Mouse (Mus musculus): Measurements from ENCODE around the gene Ikbip. TPM values are rescaled to one million over a fixed set of nuclear protein-coding genes. Genes with fewer than 3 reads are reported as not detected.

Gene Ikbip
- polyA plus RNA-seq, 1 experiment from 2014 or later, result 42.1 TPM

GRCm38 (mm10) chr10:91127395-91127794 is 44.7 kb downstream of the Ikbip start:
- Histone ChIP-seq H3K4me1 (replicated peaks; ENCODE audit: control insufficient read depth, insufficient read depth, low read length) (peaks cover 6% of the 10 kb centered on the region), H3K27me3 (ENCODE audit: control insufficient read depth, insufficient read depth, low read depth, low read length) (no peaks in the 10 kb centered on the region), H3K9me3 (ENCODE audit: control insufficient read depth, low read length) (no peaks in the 10 kb centered on the region), H3K4me2 (ENCODE audit: low read depth, low read length) (no peak overlapping the region), H3K27ac (ENCODE audit: low read length) (no peak overlapping the region), H3K4me3 (ENCODE audit: low read length) (no peak overlapping the region), H3K36me3 (ENCODE audit: control insufficient read depth, insufficient read depth, low read length) (no peaks in the 10 kb centered on the region), H3K9ac (ENCODE audit: low read length) (no peak overlapping the region)
- WGBS, result 48% methylated on average over 2 of the region's 2 CpGs
- no peak for ATAC-seq (ENCODE audit: low read depth)

GRCm38 (mm10) chr10:91128551-91129160 is 45.9 kb downstream of the Ikbip start:
- Histone ChIP-seq H3K9ac (ENCODE audit: low read length) (no peak overlapping the region), H3K27me3 (ENCODE audit: control insufficient read depth, insufficient read depth, low read depth, low read length) (no peaks in the 10 kb centered on the region), H3K36me3 (ENCODE audit: control insufficient read depth, insufficient read depth, low read length) (no peaks in the 10 kb centered on the region), H3K27ac (ENCODE audit: low read length) (no peak overlapping the region), H3K9me3 (ENCODE audit: control insufficient read depth, low read length) (no peaks in the 10 kb centered on the region), H3K4me2 (ENCODE audit: low read depth, low read length) (no peak overlapping the region), H3K4me3 (ENCODE audit: low read length) (no peak overlapping the region), H3K4me1 (replicated peaks; ENCODE audit: control insufficient read depth, insufficient read depth, low read length) (peaks cover 3% of the 10 kb centered on the region; the same call in 1 of the 2 replicates)
- 58% methylated on average over 1 of the region's 1 CpGs for WGBS
- no peak for ATAC-seq (ENCODE audit: low read depth)

GRCm38 (mm10) chr10:91130792-91131191 is 48.1 kb downstream of the Ikbip start:
- H3K27me3 ChIP-seq (ENCODE audit: control insufficient read depth, insufficient read depth, low read depth, low read length), result no peaks in the 10 kb centered on the region
- H3K36me3 ChIP-seq (ENCODE audit: control insufficient read depth, insufficient read depth, low read length), result no peaks in the 10 kb centered on the region
- no peak overlapping the region for H3K27ac ChIP-seq (ENCODE audit: low read length)
- WGBS, result 95% methylated on average over 3 of the region's 3 CpGs
- H3K4me2 ChIP-seq (ENCODE audit: low read depth, low read length), result no peak overlapping the region
- no peaks in the 10 kb centered on the region for H3K9me3 ChIP-seq (ENCODE audit: control insufficient read depth, low read length)
- no peak overlapping the region for H3K4me3 ChIP-seq (ENCODE audit: low read length)
- ATAC-seq (ENCODE audit: low read depth), result no peak
- H3K9ac ChIP-seq (ENCODE audit: low read length), result no peak overlapping the region
- no peaks in the 10 kb centered on the region for H3K4me1 ChIP-seq (replicated peaks; ENCODE audit: control insufficient read depth, insufficient read depth, low read length)

GRCm38 (mm10) chr10:91131565-91131964 is 48.8 kb downstream of the Ikbip start:
- no peak overlapping the region for H3K4me3 ChIP-seq (ENCODE audit: low read length)
- no peak overlapping the region for H3K4me2 ChIP-seq (ENCODE audit: low read depth, low read length)
- no peaks in the 10 kb centered on the region for H3K27me3 ChIP-seq (ENCODE audit: control insufficient read depth, insufficient read depth, low read depth, low read length)
- WGBS, result 81% methylated on average over 1 of the region's 1 CpGs
- no peak overlapping the region for H3K9ac ChIP-seq (ENCODE audit: low read length)
- ATAC-seq (ENCODE audit: low read depth), result no peak
- H3K27ac ChIP-seq (ENCODE audit: low read length), result no peak overlapping the region
- no peaks in the 10 kb centered on the region for H3K36me3 ChIP-seq (ENCODE audit: control insufficient read depth, insufficient read depth, low read length)
- H3K4me1 ChIP-seq (replicated peaks; ENCODE audit: control insufficient read depth, insufficient read depth, low read length), result no peaks in the 10 kb centered on the region
- no peaks in the 10 kb centered on the region for H3K9me3 ChIP-seq (ENCODE audit: control insufficient read depth, low read length)

- 91% methylated on average over 7 of the region's 7 CpGs for WGBS
- no peak overlapping the region for H3K9ac ChIP-seq (ENCODE audit: low read length)
- no peak overlapping the region for H3K4me3 ChIP-seq (ENCODE audit: low read length)
- H3K4me2 ChIP-seq (ENCODE audit: low read depth, low read length), result no peak overlapping the region
- no peak for ATAC-seq (ENCODE audit: low read depth)
- H3K9me3 ChIP-seq (ENCODE audit: control insufficient read depth, low read length), result no peaks in the 10 kb centered on the region
- H3K4me1 ChIP-seq (replicated peaks; ENCODE audit: control insufficient read depth, insufficient read depth, low read length), result no peaks in the 10 kb centered on the region
- H3K27me3 ChIP-seq (ENCODE audit: control insufficient read depth, insufficient read depth, low read depth, low read length), result no peaks in the 10 kb centered on the region
- H3K36me3 ChIP-seq (ENCODE audit: control insufficient read depth, insufficient read depth, low read length), result no peaks in the 10 kb centered on the region
- H3K27ac ChIP-seq (ENCODE audit: low read length), result no peak overlapping the region
Observed at GRCm38 (mm10) chr10:91135302-91135972, 52.7 kb downstream of the Ikbip start.

GRCm38 (mm10) chr10:91137400-91137799 is 54.7 kb downstream of the Ikbip start:
- H3K9ac ChIP-seq (ENCODE audit: low read length), result no peak overlapping the region
- H3K4me3 ChIP-seq (ENCODE audit: low read length), result no peak overlapping the region
- no peaks in the 10 kb centered on the region for H3K36me3 ChIP-seq (ENCODE audit: control insufficient read depth, insufficient read depth, low read length)
- no peak for ATAC-seq (ENCODE audit: low read depth)
- H3K4me2 ChIP-seq (ENCODE audit: low read depth, low read length), result no peak overlapping the region
- no peaks in the 10 kb centered on the region for H3K9me3 ChIP-seq (ENCODE audit: control insufficient read depth, low read length)
- no peaks in the 10 kb centered on the region for H3K4me1 ChIP-seq (replicated peaks; ENCODE audit: control insufficient read depth, insufficient read depth, low read length)
- no peak overlapping the region for H3K27ac ChIP-seq (ENCODE audit: low read length)
- H3K27me3 ChIP-seq (ENCODE audit: control insufficient read depth, insufficient read depth, low read depth, low read length), result no peaks in the 10 kb centered on the region
- 71% methylated on average over 9 of the region's 9 CpGs for WGBS

- H3K27me3 ChIP-seq (ENCODE audit: control insufficient read depth, insufficient read depth, low read depth, low read length), result no peaks in the 10 kb centered on the region
- H3K4me3 ChIP-seq (ENCODE audit: low read length), result no peak overlapping the region
- H3K27ac ChIP-seq (ENCODE audit: low read length), result no peak overlapping the region
- no peaks in the 10 kb centered on the region for H3K9me3 ChIP-seq (ENCODE audit: control insufficient read depth, low read length)
- H3K36me3 ChIP-seq (ENCODE audit: control insufficient read depth, insufficient read depth, low read length), result no peaks in the 10 kb centered on the region
- no peak overlapping the region for H3K9ac ChIP-seq (ENCODE audit: low read length)
- no peaks in the 10 kb centered on the region for H3K4me1 ChIP-seq (replicated peaks; ENCODE audit: control insufficient read depth, insufficient read depth, low read length)
- no peak for ATAC-seq (ENCODE audit: low read depth)
- no peak overlapping the region for H3K4me2 ChIP-seq (ENCODE audit: low read depth, low read length)
- WGBS, result 65% methylated on average over 3 of the region's 3 CpGs
Observed at GRCm38 (mm10) chr10:91138317-91138716, 55.6 kb downstream of the Ikbip start.

- no peak overlapping the region for H3K9ac ChIP-seq (ENCODE audit: low read length)
- WGBS, result 81% methylated on average over 14 of the region's 14 CpGs
- H3K4me1 ChIP-seq (replicated peaks; ENCODE audit: control insufficient read depth, insufficient read depth, low read length), result no peaks in the 10 kb centered on the region
- no peak overlapping the region for H3K4me3 ChIP-seq (ENCODE audit: low read length)
- H3K27me3 ChIP-seq (ENCODE audit: control insufficient read depth, insufficient read depth, low read depth, low read length), result no peaks in the 10 kb centered on the region
- no peak for ATAC-seq (ENCODE audit: low read depth)
- H3K36me3 ChIP-seq (ENCODE audit: control insufficient read depth, insufficient read depth, low read length), result no peaks in the 10 kb centered on the region
- H3K9me3 ChIP-seq (ENCODE audit: control insufficient read depth, low read length), result no peaks in the 10 kb centered on the region
- H3K27ac ChIP-seq (ENCODE audit: low read length), result no peak overlapping the region
- H3K4me2 ChIP-seq (ENCODE audit: low read depth, low read length), result no peak overlapping the region
Observed at GRCm38 (mm10) chr10:91139148-91139766, 56.5 kb downstream of the Ikbip start.

- Histone ChIP-seq H3K4me2 (ENCODE audit: low read depth, low read length) (no peak overlapping the region), H3K4me1 (replicated peaks; ENCODE audit: control insufficient read depth, insufficient read depth, low read length) (no peaks in the 10 kb centered on the region), H3K9ac (ENCODE audit: low read length) (no peak overlapping the region), H3K36me3 (ENCODE audit: control insufficient read depth, insufficient read depth, low read length) (peaks cover 12% of the 10 kb centered on the region), H3K9me3 (ENCODE audit: control insufficient read depth, low read length) (no peaks in the 10 kb centered on the region), H3K27ac (ENCODE audit: low read length) (no peak overlapping the region), H3K27me3 (ENCODE audit: control insufficient read depth, insufficient read depth, low read depth, low read length) (no peaks in the 10 kb centered on the region), H3K4me3 (ENCODE audit: low read length) (no peak overlapping the region)
- ATAC-seq (ENCODE audit: low read depth), result no peak
- 39% methylated on average over 2 of the region's 2 CpGs for WGBS
Observed at GRCm38 (mm10) chr10:91141564-91141963, 58.8 kb downstream of the Ikbip start.

Data from lung, embryonic 16.5 days (tissue).